Mouse (Mus musculus): Measurements from ENCODE around the gene Plscr4.

Plscr4 gene

GRCm38 (mm10) chr9:92511696-92512095, 54.5 kb downstream of the Plscr4 start:
- DNase-seq (ENCODE audit: low read depth, low spot score): no peak

- no peak for DNase-seq (ENCODE audit: low read depth, low spot score)
Observed at GRCm38 (mm10) chr9:92517036-92517435, 59.9 kb downstream of the Plscr4 start.

GRCm38 (mm10) chr9:92520751-92521150, 63.6 kb downstream of the Plscr4 start:
- no peak for DNase-seq (ENCODE audit: low read depth, low spot score)

GRCm38 (mm10) chr9:92524506-92524905, 67.3 kb downstream of the Plscr4 start:
- no peak for DNase-seq (ENCODE audit: low read depth, low spot score)

GRCm38 (mm10) chr9:92530055-92530454, 72.9 kb downstream of the Plscr4 start:
- DNase-seq (ENCODE audit: low read depth, low spot score): no peak

GRCm38 (mm10) chr9:92537735-92538134, 80.6 kb downstream of the Plscr4 start:
- no peak for DNase-seq (ENCODE audit: low read depth, low spot score)

GRCm38 (mm10) chr9:92538216-92538615, 81.0 kb downstream of the Plscr4 start:
- no peak for DNase-seq (ENCODE audit: low read depth, low spot score)

Data from forelimb bud, embryonic 11.5 days (tissue).